Mouse (Mus musculus): Measurements from ENCODE around the gene E2f4.

The E2f4 gene

DNA sequence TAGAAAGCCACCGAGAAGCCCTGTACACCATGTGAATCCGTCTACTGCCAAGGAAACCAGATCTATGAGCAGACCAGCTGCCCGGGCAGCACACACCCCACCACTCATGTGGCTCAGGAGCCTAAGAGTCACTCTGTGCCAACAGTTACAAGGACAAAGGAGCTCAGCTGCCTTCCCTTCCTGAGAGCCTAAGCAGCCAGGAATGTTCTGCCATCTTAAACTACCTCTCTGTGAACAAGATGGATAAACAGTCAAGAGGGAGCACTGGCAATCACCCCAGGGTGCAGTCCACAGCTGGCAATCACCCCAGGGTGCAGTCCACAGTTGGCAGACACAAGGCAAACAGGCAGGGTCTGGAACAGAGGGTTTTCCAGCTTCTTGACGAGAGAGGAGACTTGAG is 20.5 kb downstream of the E2f4 start:
- no peak for DNase-seq (ENCODE audit: low spot score)

DNA sequence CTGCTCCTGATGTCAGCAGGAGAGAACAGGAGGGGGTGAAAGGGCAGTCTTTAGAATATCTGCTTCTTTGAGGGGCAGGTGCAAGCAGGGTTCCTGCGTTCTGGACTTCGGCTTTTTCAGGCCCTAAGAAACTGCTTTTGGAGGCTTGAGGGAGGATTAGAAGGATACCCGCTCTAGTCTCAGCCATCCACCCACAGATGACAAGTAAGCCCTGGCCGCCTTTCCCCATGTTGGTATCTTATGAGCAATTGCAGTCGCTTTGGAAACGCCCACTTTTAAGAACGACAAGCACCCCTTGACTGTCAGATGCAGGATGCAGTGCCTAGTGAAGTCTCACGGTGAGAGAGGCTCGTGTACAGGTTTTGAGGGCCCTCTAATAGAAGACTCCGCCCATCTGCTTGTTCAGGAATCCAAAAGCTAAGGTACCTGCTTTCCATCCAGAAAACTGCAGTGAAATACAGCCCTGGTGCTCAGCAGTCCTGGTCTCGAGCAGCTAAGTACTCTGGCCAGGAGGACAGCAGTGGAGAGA is 21.3 kb downstream of the E2f4 start:
- no peak for DNase-seq (ENCODE audit: low spot score)

DNA sequence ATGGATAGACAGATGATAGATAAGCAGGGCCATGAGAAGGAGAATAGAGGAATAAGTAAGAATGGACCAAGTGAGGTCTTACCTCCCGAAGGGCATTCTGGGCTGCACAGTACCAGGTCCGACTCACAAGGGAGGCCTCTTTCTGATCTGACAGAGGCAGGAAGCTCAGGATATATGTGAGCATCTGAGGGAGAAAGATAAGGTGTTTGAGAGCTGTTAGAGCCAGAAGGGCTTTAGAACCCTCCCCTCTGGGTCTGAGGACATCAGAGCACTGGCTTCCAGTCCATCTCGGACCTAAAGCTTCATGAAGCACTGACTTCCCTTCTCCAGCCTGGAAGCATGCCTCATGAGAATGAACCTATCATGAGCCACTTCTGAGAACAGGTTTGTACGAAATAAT is 25.7 kb downstream of the E2f4 start:
- no peak for DNase-seq (ENCODE audit: low spot score)

DNA sequence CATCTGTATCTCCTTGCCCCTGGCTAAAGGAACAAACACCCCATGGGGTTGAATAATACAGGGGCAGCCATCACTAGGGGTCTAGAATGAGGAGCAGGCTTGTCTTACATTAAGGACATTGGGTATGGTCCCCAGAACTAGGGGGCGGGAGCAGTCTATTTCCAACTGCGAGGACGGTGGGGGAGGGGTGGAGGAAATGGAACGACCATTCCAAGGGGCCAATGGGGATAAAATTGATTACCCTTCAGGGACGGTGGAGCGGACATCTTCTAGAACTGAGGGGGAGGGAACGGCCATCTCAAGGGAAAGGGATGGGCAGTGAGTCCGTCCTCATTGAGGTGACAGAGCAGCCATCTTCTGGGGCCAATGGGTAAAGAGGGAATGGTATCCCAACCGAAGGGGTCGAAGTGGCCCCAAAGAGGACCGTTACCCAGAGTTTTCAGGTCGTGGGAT is 28.2 kb downstream of the E2f4 start:
- no peak for DNase-seq (ENCODE audit: low spot score)

DNA sequence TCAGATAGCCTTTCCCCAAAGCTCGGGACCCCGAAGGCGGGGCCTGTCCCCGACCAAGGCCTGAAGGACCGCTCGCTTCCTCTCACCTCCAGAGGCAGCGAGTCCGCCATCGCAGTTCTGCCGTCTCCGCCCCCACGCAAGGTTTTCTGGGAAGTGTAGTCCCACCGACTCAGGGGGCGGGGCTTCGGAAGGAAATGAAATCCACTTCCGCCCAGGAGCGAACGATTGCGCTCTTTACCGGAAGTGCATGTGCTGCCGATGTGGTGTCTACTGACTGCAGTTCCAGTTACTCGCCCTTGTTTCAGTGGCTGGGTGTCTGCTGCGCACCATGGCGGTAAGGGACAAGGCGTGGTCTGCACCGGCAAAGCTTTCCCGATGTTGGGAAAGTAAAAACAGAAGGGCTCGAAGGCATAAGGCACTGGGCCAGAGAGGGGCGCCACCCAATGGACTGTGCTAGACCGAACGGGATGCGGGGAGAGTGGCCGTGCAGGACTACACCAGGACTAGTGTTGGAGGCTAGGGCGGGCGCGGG is 28.7 kb downstream of the E2f4 start, which contains the start of the genes Lrrc29 and Tmem208:
Lrrc29 (minus strand) TSS at position 138 of the 532 bp plus-strand sequence.
Tmem208 (plus strand) TSS at position 214 of the 532 bp plus-strand sequence.
- DNase-seq (ENCODE audit: low spot score): peak; percentile 98

DNA sequence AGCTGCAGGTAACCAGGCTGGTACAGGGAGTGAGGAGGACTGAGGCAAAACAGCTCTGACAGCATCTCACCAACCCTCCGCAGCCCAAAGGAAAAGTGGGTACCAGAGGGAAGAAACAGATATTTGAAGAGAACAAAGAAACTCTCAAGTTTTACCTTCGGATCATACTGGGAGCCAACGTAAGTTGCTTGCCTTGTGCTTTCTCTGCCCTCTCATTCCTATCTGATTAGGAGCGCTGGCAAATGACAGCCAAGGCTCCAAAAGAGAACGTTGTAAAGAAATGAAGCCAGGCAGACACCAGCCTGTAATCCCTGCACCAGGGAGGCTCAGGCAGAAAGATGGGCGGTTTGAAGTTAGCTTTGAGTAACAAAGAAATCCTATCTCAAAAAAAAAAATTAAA is 29.5 kb downstream of the E2f4 start:
- DNase-seq (ENCODE audit: low spot score): no peak

DNA sequence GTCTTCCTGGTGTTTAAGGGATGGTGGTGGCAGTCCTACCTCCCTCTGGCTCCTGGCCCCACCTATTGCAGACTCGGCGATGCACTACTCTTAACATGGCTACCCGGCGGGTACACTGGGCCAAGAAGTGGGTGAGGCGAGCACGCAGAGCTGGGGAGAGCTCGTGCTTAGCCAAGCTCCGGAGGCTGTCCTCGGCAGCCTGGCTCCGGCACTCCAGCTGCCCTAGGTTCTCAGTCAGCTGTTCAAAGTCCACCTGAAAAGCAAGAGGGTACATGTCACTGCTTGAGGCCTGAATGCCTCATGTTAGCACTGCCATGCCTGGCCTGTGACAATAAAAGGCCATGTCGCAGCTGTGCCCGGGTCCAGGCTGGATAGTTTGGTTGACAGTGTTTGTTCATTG is 32.9 kb downstream of the E2f4 start:
- no peak for DNase-seq (ENCODE audit: low spot score)

DNA sequence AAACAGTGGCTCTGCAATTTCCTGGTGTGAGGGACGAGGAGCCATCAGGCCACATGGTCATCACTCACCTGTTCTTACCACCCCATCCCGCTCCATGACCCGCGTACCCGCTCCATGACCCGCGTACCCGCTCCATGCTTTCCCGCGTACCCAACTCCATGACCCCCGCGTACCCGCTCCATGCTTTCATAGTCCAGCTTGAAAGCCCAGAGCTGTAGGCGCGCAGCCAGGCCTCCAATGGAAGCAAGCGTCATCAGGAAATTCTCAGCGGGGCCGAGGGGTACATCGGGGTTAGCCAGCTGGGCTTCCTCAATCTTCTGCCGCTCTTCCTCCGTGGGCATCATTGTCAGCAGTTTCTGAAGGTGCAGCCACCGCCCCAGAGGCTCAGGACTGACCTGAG is 34.0 kb downstream of the E2f4 start:
- no peak for DNase-seq (ENCODE audit: low spot score)

DNA sequence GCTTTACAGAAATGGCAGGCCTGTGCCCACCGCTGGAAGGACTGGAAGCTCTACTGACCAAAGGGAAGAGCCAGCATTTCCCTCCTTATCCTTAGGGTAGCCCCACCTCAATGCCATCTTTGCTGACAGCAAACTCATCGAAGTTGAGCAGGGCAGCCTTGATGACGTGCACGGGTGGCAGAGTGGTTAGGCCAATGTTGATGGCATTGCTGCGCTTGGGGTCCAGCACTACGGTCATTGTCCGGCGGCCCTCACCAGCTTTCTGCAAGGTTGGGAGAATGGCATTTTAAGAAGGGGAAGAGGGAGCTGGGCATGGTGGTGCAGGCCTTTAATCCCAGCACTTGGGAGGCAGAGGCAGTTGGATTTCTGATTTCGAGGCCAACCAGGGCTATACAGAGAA is 34.5 kb downstream of the E2f4 start:
- no peak for DNase-seq (ENCODE audit: low spot score)

DNA sequence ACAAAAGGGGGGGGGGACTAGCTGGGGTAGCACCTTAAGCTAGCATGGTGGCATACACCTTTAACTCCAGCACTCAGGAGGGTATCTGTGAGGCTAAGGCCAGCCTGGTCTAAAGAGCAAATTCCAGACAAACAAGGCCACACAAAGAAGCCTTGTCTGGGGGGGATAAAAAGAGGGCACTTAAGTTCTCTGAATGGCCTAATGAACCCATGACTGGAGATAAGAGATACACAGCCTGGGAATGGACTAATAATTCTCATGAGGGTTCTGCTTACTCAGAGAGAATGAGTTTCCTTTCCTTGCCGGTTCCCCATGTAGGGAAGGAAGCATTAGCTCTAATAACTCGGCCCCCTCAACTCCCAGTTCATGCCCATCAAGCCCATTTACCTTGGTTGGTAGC is 35.1 kb downstream of the E2f4 start:
- DNase-seq (ENCODE audit: low spot score): no peak

DNA sequence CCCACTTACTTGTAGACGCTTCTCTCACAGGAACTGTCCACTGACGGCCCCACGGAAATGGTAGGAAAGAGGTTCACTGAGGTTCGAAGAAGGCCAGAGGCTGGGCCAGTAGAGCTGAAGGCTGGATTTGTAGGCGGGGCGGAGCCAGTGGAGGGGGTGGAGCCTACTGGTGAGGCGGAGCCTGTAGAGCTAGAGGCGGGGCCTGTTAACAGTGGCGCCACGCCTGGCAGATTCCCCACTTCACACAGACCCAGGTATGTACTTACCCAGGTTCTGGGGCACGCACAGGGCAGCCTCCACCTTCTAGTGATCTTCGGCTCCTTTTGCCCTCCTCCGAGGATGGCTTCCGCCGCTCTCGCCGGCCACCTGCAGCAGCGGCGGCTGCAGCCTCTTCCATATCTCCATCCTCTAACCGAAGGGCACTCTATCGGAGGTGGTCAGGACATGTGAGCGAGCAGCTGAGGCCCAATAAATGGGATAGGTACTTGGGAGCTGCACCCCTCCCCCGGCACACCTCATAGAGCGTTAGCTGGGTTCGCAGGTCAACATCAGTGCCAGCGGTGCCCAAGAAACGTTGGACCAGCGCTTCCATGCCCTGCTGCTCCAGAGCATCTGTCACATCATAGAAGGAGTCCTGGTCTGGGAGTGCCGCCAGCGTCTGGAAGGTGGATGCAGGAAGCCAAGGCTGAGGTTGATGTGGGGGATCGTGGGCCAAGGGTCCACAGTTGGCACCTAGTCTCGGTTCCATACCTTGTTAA is 39.1 kb downstream of the E2f4 start:
- no peak for DNase-seq (ENCODE audit: low spot score)

DNA sequence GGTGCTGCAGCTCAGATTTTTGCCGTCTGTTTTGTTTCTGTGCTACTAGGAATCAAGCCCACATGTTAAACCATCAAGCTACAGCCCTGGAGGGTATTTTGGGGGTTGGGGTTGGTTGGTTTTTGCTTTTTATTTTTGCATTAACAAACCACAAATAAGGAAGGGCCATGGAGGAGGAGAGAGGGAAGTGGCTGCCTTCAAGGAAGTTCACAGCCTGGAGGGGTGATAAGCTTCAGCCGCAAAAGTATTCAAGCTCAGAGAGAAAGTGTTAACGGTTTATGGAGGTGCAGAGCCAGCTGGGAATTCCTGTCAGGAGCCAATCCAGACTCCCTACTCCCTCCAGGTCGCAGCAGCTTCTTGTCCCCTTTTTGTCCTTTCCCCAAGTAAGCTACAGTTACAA is 41.5 kb downstream of the E2f4 start:
- DNase-seq (ENCODE audit: low spot score): no peak

DNA sequence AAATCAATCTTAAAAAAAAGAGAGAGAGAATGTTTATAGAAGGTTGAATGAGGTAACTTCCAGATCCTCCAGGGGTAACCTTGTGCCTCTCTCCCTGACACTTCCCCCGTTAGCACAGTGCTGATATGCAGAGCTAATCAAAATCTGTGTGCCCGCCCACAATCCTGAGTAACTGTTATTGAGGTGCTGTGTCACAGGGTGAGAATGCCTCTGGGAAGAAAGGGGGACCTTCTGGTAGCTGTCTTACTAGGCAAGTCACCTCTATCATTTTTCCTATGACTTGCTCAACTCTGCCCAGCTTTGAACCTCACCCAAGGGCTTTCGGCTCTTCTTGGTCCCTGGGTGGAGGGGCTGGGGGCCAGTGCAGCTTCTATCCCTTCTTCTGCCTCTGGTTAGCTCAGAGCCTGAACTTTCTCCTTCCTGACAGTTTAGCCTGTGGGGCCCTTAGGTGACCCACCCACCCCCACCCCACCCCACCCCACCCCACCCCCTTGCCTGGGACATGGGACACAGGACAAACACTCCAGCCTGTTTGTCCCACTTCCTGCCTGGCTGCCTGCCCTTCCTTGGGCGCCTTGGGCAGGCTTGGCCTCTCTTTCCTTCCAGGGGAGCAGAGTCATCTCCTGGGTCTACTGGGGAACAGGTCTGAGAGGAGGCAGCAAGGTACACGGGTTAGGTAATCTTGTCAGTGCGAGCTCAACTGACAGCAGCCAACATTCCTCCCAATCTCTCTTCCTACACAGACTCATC is 42.6 kb downstream of the E2f4 start:
- DNase-seq (ENCODE audit: low spot score): no peak

DNA sequence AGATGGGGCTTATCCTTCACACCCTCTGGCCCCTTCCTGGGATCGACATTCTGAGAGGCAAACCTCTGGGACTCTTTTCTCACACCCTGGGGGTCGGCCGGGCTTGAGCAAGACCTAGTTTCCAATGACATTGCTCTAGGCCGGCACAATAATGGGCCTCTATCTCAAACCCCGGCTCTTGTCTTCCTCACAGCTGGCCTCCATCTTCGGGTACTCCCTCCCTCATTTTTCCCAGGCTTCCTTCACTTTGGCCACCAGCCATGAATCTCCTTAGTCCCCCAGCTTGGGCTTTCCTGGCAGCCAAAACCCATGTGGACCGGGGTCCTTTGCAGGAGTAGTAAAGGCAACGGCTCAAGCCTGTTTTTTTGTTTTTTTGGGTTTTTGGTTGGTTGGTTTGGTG is 43.9 kb downstream of the E2f4 start:
- no peak for DNase-seq (ENCODE audit: low spot score)

DNA sequence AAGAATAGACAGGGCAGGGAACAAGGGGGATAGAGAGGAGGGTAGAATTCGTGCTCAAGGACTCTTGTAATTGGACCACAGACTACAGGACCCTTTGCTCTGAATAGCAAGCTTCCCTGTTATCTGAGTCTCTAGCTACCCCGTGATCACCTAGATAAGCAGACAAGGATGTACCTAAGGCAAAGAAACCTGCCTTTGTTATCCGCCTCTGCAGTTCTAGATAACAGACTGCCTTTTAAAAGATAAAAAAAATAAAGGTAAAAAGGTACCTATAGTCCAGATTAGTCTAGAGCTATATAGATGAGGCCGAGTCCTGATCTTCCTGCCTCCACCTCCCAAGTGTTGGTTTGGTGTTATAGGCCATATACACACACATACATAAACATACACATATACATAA is 45.3 kb downstream of the E2f4 start:
- DNase-seq (ENCODE audit: low spot score): no peak

DNA sequence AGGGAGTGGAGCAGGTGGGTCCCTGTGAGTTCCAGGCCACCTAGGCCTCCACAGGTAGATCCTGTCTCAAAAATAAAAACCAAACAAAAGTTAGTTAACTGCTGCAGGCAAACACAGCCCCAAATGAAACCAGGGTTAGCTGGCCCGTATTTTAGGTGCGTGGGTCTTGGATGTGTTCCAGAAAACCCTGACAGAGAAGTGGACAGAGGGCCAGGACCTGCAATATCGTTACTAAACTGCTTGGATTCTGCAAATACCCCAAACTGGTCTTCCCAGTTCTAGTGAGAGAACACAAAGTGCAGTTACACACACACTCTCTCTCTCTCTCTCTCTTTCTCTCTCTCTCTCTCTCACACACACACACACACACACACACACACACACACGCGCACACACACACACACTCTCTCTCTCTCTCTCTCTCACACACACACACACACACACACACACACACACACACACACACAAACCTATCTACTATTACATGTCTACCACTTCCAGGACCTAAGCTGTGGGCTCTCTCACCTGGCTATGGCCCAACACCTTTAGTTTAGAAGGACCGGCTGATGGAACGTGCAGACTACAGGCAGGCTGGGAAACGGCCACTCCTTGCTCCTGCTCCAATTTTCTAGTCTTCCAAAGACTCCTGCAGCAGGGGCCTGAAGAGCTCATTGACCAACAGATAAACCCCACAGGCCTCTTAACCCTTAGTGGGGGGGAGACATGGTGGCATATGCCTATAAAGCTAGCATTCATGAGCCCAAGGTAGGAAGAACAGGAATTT is 46.5 kb downstream of the E2f4 start:
- DNase-seq (ENCODE audit: low spot score): no peak

DNA sequence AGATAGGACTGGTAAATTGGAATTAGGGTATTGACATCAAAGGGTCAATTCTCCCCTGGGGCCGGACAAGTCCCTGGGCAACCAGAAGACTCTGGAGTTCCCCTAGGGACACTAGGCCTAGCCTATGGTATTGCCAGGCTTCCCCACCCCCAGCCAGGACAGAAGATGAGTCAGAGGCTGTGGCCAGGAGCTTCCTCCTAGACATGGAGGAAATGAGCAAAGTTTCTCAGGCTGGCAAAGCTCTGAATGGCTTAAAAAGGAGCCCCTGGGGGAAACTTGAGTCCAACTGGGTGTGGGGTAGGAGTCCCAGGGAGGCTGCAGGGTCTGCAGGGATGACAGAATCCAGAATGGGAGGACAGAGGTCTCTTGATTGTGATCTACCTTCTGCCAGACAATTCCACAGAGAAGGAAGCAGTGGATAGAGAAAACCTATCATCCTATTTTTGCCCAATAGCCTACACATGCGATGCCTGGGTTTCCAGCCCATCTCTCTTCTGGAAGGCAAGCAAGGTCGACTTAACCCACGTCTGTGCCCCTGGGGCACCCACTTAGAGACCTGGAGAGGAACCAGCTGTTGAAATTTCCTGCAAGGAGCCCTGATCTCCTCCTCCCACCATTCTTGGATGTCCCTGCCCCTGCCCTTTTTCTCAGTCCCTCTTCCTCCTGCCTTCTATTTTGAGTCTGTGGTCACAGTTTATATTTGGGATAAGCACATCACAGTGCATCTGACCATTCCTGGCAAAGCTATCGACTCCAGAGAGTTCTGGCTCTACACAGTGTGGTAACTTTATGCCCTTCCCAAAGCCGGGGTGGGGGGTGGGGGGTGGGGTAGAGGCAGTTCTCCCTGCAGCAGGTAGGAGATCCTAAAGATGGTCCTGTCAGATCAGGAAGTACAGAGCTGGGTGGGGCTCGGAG is 47.9 kb downstream of the E2f4 start:
- DNase-seq (ENCODE audit: low spot score): peak; percentile 84

DNA sequence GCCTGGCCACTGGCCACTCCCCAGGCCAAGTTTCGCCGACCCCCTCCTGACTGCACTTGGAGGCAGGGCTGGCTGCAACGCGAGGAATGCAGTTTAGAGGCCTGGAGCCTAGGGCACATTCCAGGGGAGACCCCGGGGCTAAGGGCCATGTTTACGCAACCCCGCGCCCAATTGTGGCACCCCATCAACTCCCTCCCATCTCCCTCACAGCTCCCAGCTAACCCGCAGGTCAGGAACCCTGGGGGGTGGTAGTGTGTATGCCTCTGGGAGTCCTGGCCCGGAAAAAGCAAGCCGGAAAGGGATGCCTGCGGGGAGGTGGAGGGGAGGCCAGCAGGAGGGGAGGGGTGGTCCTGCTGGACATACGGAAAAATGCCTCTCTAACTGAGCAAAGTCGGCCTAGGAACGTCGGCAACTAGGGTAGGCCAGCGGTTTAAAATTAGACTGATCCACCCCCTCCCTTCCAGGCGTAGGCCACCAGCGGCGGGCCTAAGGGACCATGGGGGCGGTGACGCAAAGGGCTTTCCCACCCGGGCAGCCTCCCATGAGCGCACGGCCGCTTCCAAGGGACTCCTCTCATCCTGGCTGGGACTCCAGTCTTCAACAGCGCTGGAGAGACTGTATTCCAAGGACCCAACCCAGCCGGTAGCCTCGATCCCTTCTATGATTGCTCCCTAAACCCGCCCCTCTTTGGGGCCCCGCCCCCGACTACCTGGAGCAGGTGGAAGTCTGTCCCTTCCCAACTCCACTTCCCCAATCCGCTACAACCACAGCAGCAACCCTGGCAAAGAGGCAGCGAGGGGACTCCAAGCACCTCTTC is 49.4 kb downstream of the E2f4 start:
- DNase-seq (ENCODE audit: low spot score): peak; percentile 64

DNA sequence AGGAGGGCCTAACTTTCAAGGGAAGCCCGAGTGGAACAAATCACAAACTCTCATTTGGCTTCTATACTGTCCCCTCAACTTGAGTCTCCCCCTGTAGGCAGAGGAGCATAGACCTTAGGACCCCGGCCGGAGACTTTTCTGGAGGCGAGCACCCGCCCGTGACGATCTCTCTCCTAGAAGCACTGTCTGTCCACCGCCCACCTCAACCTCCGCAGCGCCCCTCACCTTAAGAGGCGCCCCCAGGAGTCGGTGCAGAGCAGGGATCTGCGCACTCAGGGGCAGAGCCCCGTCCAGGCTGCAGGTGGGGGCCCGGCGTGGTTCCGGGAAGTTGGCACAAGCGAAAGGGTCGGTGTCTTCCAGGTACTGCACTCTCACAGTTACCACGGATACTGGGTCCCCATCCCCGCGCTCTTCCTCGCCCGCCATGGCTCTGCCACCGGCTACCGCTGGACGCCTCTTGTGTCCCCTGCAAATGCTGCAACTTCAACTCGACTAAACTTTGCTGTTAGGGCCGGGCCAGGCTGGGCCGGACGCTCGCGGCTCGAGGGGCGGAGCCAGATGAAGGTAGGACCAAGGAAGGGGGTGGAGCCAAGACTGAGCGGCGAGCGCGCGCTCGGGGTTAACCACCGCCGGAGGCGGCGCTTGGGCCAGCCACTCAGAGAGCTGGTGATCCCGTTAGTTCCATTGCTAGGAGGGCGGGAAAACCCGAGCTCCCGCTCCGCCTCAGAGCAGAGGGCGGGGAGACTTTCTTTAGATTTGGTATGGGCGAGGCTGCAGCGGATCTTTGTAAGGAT is 50.2 kb downstream of the E2f4 start, which contains the start of gene Fhod1:
Fhod1 (minus strand) TSS at position 526 of the 794 bp plus-strand sequence.
- DNase-seq (ENCODE audit: low spot score): peak; percentile 97

Data from MN1 (cell line).